Mouse (Mus musculus) C2C12 (cell line): Measurements from ENCODE around the gene Rarb.

Source experiments
- CEBPB ChIP-seq: IDR thresholded peaks from one replicate; pipeline ENCODE4 v1.6.1; 2011; ENCODE audit warnings: low read depth, mild to moderate bottlenecking, control low read depth, moderate library complexity
- CTCF ChIP-seq: IDR thresholded peaks from one replicate; pipeline ENCODE4 v1.5.1; 2011; ENCODE audit not compliant: control insufficient read depth, insufficient read depth, insufficient read length
- FOSL1 ChIP-seq: IDR thresholded peaks from one replicate; pipeline ENCODE4 v1.8.0; 2011; ENCODE audit warnings: mild to moderate bottlenecking, low read length; ENCODE audit not compliant: poor library complexity, insufficient read depth, severe bottlenecking
- MAX ChIP-seq: IDR thresholded peaks from one replicate; pipeline ENCODE4 v1.6.1; 2011; ENCODE audit warnings: mild to moderate bottlenecking, control low read depth
- MYOD1 ChIP-seq: IDR thresholded peaks from one replicate; pipeline ENCODE4 v1.6.1; 2011; ENCODE audit warnings: low read depth; ENCODE audit not compliant: control insufficient read depth, insufficient read length
- MYOG ChIP-seq: IDR thresholded peaks from one replicate; pipeline ENCODE4 v1.6.1; 2011; ENCODE audit not compliant: control insufficient read depth, insufficient read length; ENCODE audit errors: extremely low read depth
- USF1 ChIP-seq: IDR thresholded peaks from one replicate; pipeline ENCODE4 v1.6.1; 2011; ENCODE audit warnings: low read depth, mild to moderate bottlenecking, control low read depth, moderate library complexity

DNA sequence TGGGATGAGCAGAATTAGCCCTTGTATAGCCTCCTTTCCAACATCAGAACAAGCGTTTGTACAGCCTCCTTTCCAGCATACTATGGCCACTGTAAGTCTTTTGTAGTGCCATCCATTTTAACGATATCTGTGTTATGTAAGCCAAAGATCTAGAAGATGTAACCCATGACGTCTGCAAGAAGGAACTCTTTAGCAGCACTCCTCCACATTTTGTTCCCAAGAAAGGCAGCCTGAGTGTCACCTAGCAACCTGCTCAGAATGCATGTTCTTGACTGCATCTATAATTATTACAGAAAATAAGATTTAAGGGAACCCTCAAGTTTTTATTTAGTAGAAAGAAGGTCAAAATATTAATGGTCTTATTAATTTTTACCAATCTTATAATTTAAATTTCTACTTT is 148.4 kb downstream of the Rarb start:
- no peak for TF ChIP-seq CTCF
- no peak for TF ChIP-seq USF1
- no peak for TF ChIP-seq MYOD1
- no peak for TF ChIP-seq MAX
- TF ChIP-seq CEBPB: no peak
- no peak for TF ChIP-seq MYOG
- no peak for TF ChIP-seq FOSL1
